Mouse (Mus musculus) urinary bladder, postnatal 25 days (tissue): ENCODE results near the gene Pced1b.

Experiments used
- DNase-seq: peaks from one replicate; pipeline ENCODE4 v3.0.0; 2022; ENCODE audit warnings: low spot score

Gene Pced1b

GRCm38 (mm10) chr15:97404483-97404882 is 157.6 kb downstream of the Pced1b start:
- DNase-seq: no peak

GRCm38 (mm10) chr15:97404998-97405397 is 158.1 kb downstream of the Pced1b start:
- DNase-seq: no peak

GRCm38 (mm10) chr15:97406105-97406504 is 159.2 kb downstream of the Pced1b start:
- DNase-seq: no peak

- DNase-seq: peak; percentile 18
Measured at GRCm38 (mm10) chr15:97407496-97408454, 160.9 kb downstream of the Pced1b start.

- DNase-seq: no peak
Measured at GRCm38 (mm10) chr15:97411136-97411535, 164.2 kb downstream of the Pced1b start.

GRCm38 (mm10) chr15:97411671-97412070 is 164.8 kb downstream of the Pced1b start:
- DNase-seq: no peak

- DNase-seq: no peak
Measured at GRCm38 (mm10) chr15:97412308-97412707, 165.4 kb downstream of the Pced1b start.

- no peak for DNase-seq
Measured at GRCm38 (mm10) chr15:97412861-97413260, 166.0 kb downstream of the Pced1b start.

GRCm38 (mm10) chr15:97414718-97415413 is 168.0 kb downstream of the Pced1b start:
- no peak for DNase-seq

GRCm38 (mm10) chr15:97415426-97415946 is 168.6 kb downstream of the Pced1b start:
- DNase-seq: no peak

- DNase-seq: no peak
Measured at GRCm38 (mm10) chr15:97420292-97420691, 173.4 kb downstream of the Pced1b start.

GRCm38 (mm10) chr15:97421533-97421932 is 174.6 kb downstream of the Pced1b start:
- no peak for DNase-seq

GRCm38 (mm10) chr15:97422212-97422944 is 175.5 kb downstream of the Pced1b start:
- DNase-seq: no peak

- no peak for DNase-seq
Measured at GRCm38 (mm10) chr15:97424375-97424774, 177.5 kb downstream of the Pced1b start.

GRCm38 (mm10) chr15:97424961-97425360 is 178.1 kb downstream of the Pced1b start:
- DNase-seq: no peak

- DNase-seq: no peak
Measured at GRCm38 (mm10) chr15:97429201-97429900, 182.4 kb downstream of the Pced1b start.

- no peak for DNase-seq
Measured at GRCm38 (mm10) chr15:97431533-97431932, 184.6 kb downstream of the Pced1b start.

GRCm38 (mm10) chr15:97432221-97432620 is 185.3 kb downstream of the Pced1b start:
- no peak for DNase-seq
